Mouse (Mus musculus) small intestine, adult 2 months (tissue): ENCODE results near the gene Fgf12.

Source experiments
- CTCF ChIP-seq: fragments of 200-500 bp; IDR thresholded peaks from 2 replicates; pipeline ENCODE4 v1.5.1; 2012; ENCODE audit warnings: low read depth, mild to moderate bottlenecking, control low read depth, inconsistent platforms, low read length, moderate library complexity, mixed read lengths; ENCODE audit not compliant: insufficient replicate concordance, insufficient read length; ENCODE audit errors: extremely low read depth
- POLR2A ChIP-seq: fragments of 200-500 bp; IDR thresholded peaks from 2 replicates; pipeline ENCODE4 v1.6.1; 2012; ENCODE audit warnings: low read depth, mild to moderate bottlenecking, control low read depth, inconsistent platforms, low read length, moderate library complexity

DNA sequence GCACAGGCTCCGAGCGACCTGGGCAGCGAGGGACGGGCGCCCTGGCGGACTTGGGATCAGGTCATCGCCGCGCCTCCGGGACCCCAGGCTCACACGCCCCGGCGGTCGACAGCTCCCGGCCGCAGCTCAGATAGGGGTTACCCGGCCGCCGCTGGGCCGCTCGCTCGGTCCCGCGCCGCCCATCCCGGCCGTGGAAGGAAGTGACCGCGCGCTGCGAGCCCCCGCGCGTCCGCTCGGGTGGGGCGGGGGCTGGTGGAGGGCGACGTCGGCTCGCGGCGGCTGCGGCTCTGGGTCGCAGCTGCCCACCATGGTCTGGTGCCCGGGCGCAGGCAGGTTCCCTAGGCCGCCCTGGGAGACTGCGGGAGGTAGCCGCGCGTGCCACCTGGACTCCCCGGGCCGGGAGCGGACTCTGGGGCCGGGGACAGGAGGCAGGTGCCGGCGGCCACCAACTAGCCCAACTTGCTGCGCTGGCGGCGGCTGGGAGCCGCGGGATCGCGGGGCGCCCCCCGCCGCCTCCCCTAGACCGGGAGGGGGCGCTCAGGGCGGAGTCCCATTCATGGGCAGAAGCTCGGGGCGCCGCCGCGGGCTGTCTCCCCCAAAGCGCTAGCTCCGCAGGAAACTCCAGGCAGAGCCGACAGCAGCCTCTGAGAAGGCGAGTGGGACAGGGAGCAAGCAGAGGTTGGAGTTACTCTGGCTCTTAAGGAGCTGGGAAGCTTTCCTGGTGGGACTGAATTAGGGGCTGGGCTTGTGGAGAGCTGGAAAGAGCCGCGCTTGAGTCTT lies 306.3 kb downstream of the Fgf12 start:
- no peak for TF ChIP-seq CTCF
- no peak for TF ChIP-seq POLR2A
